Mouse (Mus musculus) brown adipose tissue, adult 24 weeks (tissue): ENCODE results near the gene Sp1. TPM values are rescaled to one million over a fixed set of nuclear protein-coding genes. Genes with fewer than 3 reads are reported as not detected.

Source experiments
- H3K27ac ChIP-seq: fragments of 200-500 bp; replicated peaks from 2 replicates; pipeline ENCODE4 v1.5.1; 2012; ENCODE audit warnings: low read depth, mild to moderate bottlenecking, low read length
- H3K4me1 ChIP-seq: fragments of 200-500 bp; 2 replicates; pipeline ENCODE4 v1.6.1; 2012; ENCODE audit warnings: low read length, mixed read lengths; ENCODE audit not compliant: control insufficient read depth, insufficient read depth, insufficient read length
- H3K4me3 ChIP-seq: fragments of 200-500 bp; 2 replicates; pipeline ENCODE4 v1.5.1; 2012; ENCODE audit warnings: low read depth, mild to moderate bottlenecking, low read length, moderate library complexity; ENCODE audit not compliant: insufficient read depth
- polyA plus RNA-seq: library from polyadenylated mRNA; stranded (reverse); fragments of >200 nt; gene quantifications from 2 replicates; pipeline ENCODE4 v1.2.4, GENCODE M21; 2012; ENCODE audit not compliant: missing spikeins, insufficient read depth, insufficient read length

Sp1 gene
- 16.1 and 17.9 TPM in 2 replicates for polyA plus RNA-seq

DNA sequence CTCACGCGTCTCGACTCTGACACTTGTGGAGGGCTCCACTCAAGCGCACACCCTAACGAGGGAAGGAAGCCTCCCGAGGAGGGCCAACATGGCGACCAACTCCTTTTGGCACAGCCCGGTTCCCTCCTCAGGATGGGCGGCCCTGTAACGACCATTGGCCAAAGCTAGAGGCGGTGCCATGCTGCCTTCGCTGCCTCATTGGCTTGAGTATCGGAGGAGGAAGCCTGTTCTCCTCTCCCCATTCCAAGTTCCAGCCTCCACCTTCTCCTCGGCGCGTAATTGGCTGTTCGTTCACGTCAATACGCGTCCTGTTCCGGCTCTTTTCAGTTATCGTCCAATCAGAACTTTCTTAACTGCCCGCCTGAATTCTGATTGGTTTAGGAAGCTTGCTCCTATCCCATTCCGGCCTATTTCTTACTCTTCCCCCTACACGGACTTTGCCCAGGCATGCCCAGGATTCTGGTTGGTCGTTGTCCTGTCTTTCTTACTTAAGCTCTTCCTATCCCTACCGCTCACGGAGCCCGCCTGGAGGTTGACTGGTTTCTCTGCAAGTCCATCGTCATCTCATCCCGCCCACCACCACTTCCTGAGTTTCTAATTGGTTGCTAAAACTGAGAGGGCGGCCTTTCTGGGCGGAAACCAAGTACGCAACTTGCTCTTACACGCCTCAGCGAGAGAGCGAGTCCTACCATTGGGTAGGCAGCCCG, at the start of gene Sp1:
TSS of gene Sp1 (plus strand) at position 655 of the 707 bp plus-strand sequence.
- H3K27ac ChIP-seq: peak within 1 kb of the TSS; percentile 99
- H3K4me1 ChIP-seq: peaks cover 12% of the 10 kb centered on the region
- H3K4me3 ChIP-seq: peak within 1 kb of the TSS; percentile 70

DNA sequence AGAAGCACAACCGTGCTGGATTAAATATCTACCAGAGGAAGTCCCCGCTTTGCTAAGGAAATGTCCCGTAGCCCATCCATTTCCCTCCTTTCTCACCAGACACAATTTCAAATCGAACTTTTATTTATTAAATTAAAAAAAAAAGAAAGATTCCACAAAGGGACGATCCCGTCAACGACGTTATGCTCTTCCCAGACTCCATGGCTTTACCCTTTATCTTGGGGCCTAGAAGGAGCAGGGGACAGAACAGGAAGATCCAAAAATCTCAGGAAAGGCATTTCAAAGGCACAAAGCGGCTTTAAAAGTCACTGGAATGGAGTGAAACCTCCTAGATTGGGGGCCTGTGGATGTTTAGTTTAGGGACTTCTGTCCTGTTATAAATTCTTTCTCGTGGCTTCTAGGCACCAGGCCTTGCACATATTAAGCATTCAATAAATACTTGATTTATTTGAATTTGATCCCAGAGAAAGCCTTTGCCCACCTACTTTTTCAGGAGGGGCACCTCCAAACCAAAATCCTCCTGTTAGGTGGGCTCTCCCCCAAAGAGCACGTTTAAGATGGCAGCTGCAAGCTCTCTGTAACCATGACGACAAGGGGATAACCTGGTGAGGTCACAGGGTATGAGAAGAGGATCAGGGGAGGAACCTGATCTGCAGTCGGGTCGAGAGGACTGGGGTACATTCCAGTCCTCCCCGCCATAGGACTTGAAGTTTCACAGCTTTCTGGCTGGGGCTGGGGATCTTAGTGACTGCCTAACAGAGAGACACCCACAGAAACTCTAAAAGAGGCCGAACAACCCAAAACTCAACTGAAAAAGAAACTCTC, 49.2 kb upstream of the Sp1 start:
- Histone ChIP-seq H3K4me3 (no peak overlapping the region), H3K27ac (no peak overlapping the region), H3K4me1 (peaks cover 5% of the 10 kb centered on the region; the same call in 1 of the 2 replicates)

- no peak overlapping the region for H3K27ac ChIP-seq
- H3K4me1 ChIP-seq: peaks cover 5% of the 10 kb centered on the region; the same call in 1 of the 2 replicates
- H3K4me3 ChIP-seq: no peak overlapping the region
These were observed 47.8 kb upstream of the Sp1 start for GRCm38 (mm10) chr15:102358126-102358525.

DNA sequence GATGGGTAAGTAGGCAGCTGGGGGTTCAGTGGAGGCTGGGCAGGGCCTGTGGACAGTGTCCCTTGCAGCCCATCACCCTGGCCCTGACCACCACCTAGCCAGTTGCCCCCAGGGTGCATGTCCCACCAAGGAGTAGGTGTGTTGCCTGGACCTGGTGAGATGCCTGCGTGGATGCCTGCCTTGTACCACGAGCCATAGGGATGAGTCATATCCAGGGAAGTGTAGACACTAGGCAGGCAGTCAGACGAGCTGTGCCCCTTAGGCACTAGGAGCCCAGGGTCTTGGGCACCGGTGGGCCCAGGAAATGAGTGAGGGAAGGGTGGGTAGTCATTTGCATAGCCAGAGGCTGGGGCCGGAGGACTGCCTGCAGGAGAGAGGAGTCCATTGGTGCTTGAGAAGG, 47.1 kb upstream of the Sp1 start:
- Histone ChIP-seq H3K4me1 (peaks cover 5% of the 10 kb centered on the region; the same call in 1 of the 2 replicates), H3K27ac (no peak overlapping the region), H3K4me3 (no peak overlapping the region)

- no peak overlapping the region for H3K4me3 ChIP-seq
- H3K27ac ChIP-seq: no peak overlapping the region
- no peaks in the 10 kb centered on the region for H3K4me1 ChIP-seq
These were observed 43.3 kb upstream of the Sp1 start for GRCm38 (mm10) chr15:102362648-102363047.

DNA sequence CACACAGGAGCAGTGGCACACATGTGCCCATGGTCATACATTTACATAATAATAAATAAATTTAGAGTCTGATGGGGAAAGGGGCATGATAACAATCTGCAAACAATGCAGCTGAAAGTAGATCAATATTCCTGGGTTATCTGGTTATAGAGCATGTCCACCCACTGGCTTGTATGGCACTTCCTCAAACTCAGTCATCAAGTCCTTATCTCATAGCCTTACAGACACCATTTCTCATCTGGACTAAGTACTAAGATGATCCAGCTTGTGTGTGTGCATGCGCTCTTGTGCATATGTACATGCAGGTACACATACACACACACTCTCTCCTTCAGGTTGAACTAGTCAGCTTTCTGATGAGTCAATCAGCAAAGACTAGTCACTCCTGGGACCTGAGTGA, 41.3 kb upstream of the Sp1 start:
- Histone ChIP-seq H3K4me3 (no peak overlapping the region), H3K4me1 (no peaks in the 10 kb centered on the region), H3K27ac (no peak overlapping the region)

- no peak overlapping the region for H3K4me3 ChIP-seq
- no peak overlapping the region for H3K27ac ChIP-seq
- no peaks in the 10 kb centered on the region; the same call in 1 of the 2 replicates for H3K4me1 ChIP-seq
These were observed 39.7 kb upstream of the Sp1 start for GRCm38 (mm10) chr15:102366238-102366637.

GRCm38 (mm10) chr15:102366733-102367344, 39.1 kb upstream of the Sp1 start, which contains the start of gene Sp7:
Gene Sp7 (minus strand): TSS chr15:102367182.
- no peak within 1 kb of the TSS for H3K4me3 ChIP-seq
- no peaks in the 10 kb centered on the region; the same call in 1 of the 2 replicates for H3K4me1 ChIP-seq
- H3K27ac ChIP-seq: no peak within 1 kb of the TSS

- H3K27ac ChIP-seq: no peak overlapping the region
- H3K4me1 ChIP-seq: no peaks in the 10 kb centered on the region; the same call in 1 of the 2 replicates
- no peak overlapping the region for H3K4me3 ChIP-seq
These were observed 36.0 kb upstream of the Sp1 start for GRCm38 (mm10) chr15:102369972-102370371.

DNA sequence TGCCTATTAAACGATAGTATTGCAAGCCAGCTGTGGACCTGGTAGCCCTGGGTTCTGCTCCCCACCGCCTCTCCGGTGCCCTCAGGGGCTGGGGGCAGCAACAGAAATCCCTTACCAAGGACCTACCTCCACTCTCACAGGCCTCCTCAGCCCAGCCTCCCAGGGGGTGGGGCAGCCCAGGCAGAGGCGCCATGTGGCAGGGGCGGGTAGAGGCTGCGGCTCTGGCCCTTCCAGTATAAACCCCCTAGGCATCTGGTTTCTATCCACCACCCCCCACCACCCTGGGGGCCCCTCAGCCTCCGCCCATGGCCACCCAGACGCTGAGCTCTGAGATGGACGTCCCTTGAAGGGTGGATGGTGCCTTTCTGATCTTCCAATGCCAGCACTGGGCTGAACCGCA, 35.2 kb upstream of the Sp1 start:
- Histone ChIP-seq H3K4me1 (no peaks in the 10 kb centered on the region; the same call in 1 of the 2 replicates), H3K27ac (no peak overlapping the region), H3K4me3 (no peak overlapping the region)

- peaks cover 3% of the 10 kb centered on the region; the same call in 1 of the 2 replicates for H3K4me1 ChIP-seq
- peak overlapping the region; percentile 76 for H3K4me3 ChIP-seq
- H3K27ac ChIP-seq: peak overlapping the region; percentile 77
These were observed 29.3 kb upstream of the Sp1 start for GRCm38 (mm10) chr15:102376453-102377162.

GRCm38 (mm10) chr15:102377163-102377543, 28.8 kb upstream of the Sp1 start:
- peaks cover 3% of the 10 kb centered on the region; the same call in 1 of the 2 replicates for H3K4me1 ChIP-seq
- peak overlapping the region; percentile 77 for H3K27ac ChIP-seq
- peak overlapping the region; percentile 76 for H3K4me3 ChIP-seq

DNA sequence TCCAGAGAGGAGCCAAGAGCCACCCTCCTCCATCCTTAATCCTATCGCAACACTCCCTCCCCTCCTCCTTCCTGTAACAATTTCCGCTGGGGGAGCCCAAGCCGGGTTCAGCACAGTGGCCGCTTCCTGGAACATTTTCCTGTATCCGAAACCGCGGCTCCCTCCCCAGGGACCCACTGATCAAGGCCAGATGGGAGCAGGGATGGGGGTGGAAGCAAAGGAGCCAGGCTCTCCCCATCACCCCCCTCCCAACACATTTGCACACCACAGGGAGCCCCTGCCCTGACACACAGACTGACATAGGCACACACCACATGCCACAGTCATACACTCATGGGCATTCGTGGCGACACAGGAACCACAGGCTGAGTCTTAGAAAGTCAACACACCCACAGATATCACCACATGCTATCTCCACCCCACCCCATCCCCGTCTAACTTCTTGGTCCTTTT, 28.1 kb upstream of the Sp1 start:
- H3K4me3 ChIP-seq: peak overlapping the region; percentile 76; the same call in 1 of the 2 replicates
- peak overlapping the region; percentile 92 for H3K27ac ChIP-seq
- H3K4me1 ChIP-seq: peaks cover 3% of the 10 kb centered on the region; the same call in 1 of the 2 replicates

DNA sequence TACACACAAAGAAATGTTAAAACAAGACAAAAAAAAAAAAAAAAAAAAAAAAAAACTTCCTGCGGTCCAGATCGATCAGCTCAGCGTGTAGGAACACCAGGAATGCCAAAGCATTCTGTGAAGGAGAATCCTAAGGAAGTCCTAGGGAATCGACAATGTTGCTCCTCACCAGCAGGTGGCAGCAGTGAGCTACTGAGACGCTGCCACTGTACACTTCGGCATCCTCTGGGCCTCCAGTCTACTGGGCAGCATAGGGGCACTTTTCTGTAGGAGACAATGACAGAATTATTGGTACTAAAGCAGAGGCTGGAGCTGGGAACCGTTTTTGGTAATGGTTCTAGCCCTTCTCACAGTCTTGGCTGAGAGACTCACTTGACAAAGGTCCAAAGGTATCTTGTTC, 24.4 kb upstream of the Sp1 start:
- Histone ChIP-seq H3K27ac (no peak overlapping the region), H3K4me1 (peaks cover 3% of the 10 kb centered on the region; the same call in 1 of the 2 replicates), H3K4me3 (no peak overlapping the region)
